Mouse (Mus musculus) mouse embryonic stem cell (cell line): ENCODE measurements around the gene Mpz.
"Not testable (repeated sequence)": the region's sequence is repeated elsewhere in the genome, so short reads cannot be mapped to it uniquely, and the experiment has no call there.

ENCODE experiments used
- in situ Hi-C, 2 experiments: fragments of 300-500 bp; cut with MboI; formaldehyde crosslinking; loops; 1 replicate in 1 of 2; 3 replicates in 1 of 2; pipeline ENCODE4 v1.14.3; 2019 to 2020; ENCODE audit warnings: low sequenced_read_pairs in 2 of 2, low pct_unique_long_range_greater_than_20kb in 1 of 2, mixed read lengths in 1 of 2; ENCODE audit not compliant: unreplicated experiment in 1 of 2

Mpz gene

DNA sequence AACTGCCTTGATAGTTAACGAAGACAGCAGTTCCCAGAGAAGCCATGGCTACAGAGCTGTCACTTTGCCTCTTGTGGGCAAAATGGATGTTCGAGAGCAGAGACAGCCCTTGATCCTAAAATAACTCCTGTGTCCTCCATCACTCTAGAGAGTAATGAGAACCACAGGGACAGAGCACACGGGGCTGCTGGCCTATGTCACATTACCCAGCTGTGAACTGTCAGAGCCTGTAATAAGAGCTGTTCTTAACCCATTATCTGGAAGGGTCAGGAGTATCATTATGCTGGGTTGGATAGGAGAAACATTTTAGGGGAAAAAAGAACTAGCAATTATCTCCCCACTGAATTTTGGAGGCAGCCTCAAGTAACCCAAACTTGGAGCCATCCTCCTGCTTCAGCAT lies 29.6 kb upstream of the Mpz start:
- in situ Hi-C loops = loop anchor here in 1 of 2 experiments (10.0 kb wide), 1 partner anchor 94 kb away; the partner anchor contains the start of gene Nr1i3

DNA sequence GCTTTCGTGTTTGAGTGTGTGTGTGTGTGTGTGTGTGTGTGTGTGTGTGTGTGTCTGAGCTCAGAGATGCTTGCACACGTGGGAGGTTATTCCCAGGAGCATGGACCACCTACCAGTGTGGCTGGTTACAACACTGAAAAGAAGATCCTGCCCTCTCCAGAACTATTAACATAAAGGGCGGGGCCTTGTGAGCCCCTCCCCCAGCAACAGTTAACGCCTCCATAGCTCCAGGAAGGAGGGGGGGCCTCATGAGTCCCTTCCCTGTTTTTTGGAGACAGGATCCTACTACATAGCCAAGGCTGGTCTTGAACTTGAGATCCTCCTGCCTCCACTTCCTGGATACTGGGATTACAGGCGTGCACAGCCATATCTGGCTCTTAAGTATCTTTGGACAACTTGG lies 28.7 kb upstream of the Mpz start:
- in situ Hi-C loops = loop anchor here in 1 of 2 experiments (10.0 kb wide), 1 partner anchor 93 kb away; the partner anchor contains the start of gene Nr1i3

DNA sequence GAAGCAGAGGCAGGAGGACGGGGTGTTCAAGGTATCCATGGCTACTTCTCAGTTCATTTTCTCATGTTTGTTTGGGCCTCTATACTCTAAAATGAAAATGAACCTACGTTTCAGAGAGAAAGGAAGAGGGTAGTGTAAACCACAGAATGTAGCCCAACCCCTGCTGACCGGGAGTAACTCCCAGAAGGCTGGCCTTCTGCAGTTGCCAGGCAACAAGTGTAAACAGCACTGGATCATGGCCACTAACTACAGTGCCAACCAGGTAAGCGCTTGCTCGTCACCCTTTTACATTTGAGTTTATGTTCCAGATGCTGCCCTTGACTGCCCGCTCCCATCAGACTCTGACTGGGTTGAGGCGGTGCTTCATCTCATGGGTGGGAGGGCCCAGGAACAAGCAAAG lies 27.6 kb upstream of the Mpz start:
- in situ Hi-C loops = loop anchor here in 1 of 2 experiments (10.0 kb wide), 1 partner anchor 92 kb away; the partner anchor contains the start of gene Nr1i3

DNA sequence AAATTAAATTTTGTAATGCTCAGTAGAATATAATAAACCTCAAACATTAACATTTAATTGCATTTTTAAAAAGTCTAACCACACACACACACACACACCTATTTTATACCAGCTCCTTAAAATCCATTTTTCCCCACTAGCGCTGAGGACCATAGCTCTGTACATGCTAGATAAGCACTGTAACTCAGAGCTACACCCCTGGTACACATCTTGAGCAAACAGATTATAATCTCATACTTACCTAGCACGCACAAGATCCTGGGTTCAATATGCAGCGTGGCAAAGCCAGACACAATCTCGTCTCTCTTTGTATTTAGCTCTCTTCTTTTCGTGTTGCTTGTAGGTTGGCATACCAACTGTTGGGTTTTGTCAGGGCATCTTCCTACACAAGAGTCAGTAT lies 26.1 kb upstream of the Mpz start:
- in situ Hi-C loops = loop anchor here in 1 of 2 experiments (10.0 kb wide), 1 partner anchor 90 kb away; the partner anchor contains the start of gene Nr1i3

DNA sequence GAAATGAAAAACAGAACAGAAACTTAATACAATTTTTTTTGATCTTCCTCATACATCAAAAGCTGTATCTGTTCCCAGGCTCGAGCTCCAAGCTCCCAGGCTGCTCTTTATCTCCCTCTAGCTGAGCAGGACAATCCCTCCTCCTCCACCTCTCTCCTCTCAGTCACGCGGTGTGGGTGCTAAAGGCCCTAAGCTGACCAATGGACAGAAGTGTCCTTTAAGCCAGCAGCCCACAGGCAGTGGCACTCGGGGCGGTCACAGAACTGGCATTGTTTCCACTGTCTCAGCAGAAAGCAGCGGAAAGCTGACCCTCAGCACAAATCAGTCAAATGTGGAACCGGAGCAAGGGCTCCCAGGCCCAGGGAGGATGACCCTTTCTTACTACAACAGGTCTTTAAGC lies 21.3 kb upstream of the Mpz start:
- in situ Hi-C loops = loop anchor here in 1 of 2 experiments (10.0 kb wide), 1 partner anchor 86 kb away; the partner anchor contains the start of gene Nr1i3

DNA sequence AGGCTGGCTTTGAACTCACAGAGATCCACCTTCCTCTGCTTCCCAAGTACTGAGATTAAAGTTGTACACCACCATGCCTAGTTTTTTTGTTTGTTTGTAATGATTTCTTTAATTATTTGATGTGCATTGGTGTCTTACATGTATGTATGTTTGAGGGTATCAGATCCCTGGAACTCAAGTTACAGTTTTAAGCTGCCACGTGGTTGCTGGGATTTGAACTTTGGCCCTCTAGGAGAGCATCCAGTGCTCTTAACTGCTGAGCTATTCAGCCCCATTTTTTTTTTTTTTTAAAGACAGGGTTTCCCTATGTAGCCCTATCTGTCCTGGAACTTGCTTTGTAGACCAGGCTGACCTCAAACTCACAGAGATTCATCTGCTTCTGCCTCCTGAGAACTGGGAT lies 19.5 kb upstream of the Mpz start:
- in situ Hi-C loops = no loop called here

DNA sequence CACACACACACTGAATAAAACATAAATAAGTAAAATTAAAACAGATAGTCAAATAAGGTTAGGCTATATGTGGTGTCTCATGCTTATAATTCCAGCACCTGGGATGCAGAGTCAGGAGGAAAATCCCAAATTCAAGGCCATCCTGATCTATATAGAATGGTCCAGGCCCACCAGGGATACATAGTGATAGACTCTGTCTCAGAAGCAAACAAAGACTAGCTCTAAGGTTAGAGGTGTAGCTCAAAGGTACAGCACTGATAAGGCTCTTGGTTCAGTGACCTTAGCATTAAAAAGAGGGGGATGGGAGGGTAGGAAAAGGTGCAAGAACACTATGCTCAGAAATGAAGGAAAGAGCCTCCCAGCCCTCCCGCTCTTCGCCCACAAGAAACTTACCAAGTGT lies 14.9 kb upstream of the Mpz start:
- in situ Hi-C loops = no loop called here

DNA sequence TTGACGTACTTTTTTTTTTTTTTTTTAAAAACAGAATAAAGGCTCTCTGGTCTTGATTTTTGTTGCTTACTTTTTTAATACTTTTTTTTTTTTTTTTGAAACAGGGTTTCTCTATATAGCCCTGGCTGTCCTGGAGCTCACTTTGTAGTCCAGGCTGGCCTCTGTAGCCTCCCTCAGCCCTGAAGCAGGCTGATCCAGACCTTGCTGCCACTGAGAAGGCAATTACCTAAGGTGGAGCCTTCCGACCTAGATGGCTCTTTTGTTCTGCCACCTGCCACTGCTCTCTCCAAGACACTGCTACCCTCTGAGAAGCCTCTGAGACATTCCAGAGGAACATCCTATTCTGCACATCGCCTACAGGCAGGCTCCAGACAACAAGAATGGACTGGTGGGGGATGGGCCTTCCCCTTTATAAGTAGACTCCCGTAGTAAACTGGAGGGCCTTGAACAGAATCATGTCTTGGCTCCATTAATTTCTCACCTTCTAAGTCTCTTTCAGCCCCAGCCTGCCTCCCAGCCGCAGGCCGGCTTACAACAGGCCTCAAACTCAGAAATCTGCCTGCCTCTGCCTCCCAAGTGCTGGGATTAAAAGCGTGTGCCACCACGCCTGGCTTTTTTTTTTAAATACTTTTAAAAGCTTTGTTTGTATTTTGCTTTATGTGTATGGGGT lies 12.9 kb upstream of the Mpz start:
- in situ Hi-C loops = not testable (repeated sequence)

DNA sequence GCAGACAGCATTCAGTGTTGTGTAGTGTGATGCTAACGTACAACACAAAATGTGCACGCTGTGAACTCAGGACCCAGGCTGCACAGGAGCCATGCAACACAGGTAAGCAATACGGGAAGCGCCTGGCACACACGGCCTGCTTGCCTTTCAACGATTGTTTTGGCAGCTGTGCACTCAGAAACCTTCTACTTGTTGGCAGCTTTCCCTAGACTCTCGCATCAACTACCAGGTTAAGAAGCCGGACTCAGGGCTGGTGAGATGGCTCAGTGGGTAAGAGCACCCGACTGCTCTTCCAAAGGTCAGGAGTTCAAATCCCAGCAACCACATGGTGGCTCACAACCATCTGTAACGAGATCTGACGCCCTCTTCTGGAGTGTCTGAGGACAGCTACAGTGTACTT lies 7.5 kb upstream of the Mpz start:
- in situ Hi-C loops = loop anchor here in 1 of 2 experiments (5.0 kb wide), 1 partner anchor 279 kb away; no protein-coding TSS in a partner anchor

DNA sequence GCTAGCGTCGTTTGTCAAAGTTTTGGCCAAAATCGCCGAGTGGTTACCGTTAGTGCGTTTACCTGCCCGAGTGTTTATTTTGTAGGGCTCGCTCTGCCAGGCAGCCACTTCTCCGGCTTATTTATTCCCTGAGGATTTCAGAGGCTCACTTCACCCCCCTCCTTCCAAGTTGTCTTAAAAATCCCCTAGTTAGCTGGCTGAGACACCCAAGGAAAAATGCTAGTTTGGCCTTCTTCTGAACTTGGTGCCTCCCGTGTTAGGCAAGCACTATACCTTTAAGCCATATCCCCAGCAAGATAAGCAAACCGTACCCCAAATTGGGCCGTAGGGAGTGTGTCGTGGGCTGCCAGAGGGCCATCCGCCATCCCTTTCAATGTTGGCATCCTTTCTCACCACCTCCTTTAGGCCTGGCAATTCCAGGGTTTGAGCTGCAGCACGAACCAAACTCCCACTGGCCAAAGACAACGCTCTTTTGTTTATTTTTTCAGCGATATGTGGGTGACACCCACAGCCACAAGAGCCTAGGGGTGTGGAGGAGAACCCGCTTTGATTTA lies 404 bp downstream of the Mpz start:
- in situ Hi-C loops = no loop called here

DNA sequence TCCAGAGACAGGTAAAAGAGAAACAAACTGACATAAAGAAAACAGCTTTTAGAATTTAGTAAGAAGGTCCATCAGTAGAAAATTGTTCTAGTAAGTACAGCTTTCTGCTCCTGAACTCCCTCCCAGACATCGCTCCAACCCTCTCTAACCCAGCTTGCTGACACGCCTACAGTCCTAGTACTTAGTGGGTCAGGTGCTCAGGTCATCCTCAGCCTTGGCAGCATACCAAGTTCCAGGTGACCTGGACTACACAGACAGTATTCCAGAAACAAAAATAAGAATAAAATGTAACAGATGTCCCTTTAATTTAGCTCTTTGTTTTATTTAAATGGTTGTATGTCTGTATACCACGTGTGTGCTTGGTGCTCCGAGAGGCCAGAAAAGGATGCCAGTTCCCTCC lies 1.5 kb downstream of the Mpz start:
- in situ Hi-C loops = no loop called here

DNA sequence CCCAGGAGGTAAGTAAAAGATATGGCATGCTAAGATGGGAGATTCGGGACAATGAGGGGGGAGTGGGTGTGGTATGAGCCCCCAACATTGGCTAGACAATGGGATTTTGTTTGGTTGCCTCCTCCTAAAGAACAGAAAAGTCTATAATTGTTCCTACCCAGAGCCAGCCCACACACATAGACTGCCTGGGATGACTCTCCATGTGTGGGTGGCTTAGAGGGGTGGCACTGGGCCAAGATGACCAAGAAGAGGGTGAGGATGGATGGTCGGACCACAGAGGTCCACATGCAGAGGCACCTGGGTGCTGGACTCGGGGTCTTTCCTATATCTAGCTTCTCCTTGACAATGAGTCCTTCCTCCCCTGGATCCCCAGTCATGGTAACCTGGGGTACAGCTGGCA lies 6.1 kb downstream of the Mpz start:
- in situ Hi-C loops = no loop called here

DNA sequence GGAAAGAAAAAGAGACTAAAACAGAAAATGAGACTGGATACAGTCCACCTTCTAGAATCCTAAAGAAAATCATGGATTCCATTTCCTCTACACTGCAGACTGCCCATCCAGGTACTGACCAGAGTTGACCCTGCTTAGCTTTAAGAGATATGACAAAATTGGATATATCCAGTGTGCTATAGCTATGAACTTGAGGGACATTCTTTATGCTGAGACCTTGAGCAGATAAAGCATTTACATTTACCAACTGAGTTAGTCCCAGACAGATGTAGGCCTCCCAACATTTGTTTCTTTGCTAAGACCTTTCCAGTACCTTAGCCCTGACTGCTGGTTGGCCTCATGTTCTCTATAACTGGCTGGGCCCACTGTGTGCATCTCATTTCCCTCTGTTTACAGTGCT lies 7.5 kb downstream of the Mpz start:
- in situ Hi-C loops = no loop called here

DNA sequence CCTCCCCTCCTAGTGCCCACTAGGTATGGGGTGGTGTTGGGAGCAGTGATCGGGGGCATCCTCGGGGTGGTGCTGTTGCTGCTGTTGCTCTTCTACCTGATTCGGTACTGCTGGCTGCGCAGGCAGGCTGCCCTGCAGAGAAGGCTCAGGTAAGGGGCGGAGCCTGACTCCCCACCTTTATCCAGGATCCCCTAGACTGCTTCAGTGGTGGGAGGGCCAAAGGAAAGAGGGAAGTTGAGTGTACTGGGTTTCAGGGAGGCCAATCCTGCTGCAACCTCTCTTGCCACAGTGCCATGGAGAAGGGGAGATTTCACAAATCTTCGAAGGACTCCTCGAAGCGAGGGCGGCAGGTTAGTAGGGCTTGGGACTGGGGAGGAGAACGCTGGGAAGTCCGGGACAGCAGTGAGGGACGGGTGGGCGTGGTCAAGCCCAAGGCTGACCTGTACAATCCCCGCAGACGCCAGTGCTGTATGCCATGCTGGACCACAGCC lies 9.0 kb downstream of the Mpz start:
- in situ Hi-C loops = no loop called here

DNA sequence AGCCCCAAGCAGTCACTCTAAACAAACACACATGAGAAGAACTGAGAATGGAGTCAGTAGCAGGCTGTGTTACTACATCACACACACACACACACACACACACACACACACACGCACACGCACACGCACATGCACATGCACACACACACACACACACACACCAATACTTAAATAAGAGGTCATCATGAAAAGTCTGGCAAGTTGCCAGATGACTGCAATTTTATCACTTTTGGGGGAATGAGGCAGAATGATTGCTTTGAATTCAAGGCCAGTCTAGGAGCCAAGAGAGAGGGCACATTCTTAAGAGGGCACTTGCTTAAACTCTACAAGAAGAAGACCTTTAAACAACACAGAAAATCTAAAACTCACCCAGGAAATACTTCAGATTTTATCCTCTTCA lies 12.0 kb downstream of the Mpz start:
- in situ Hi-C loops = no loop called here

DNA sequence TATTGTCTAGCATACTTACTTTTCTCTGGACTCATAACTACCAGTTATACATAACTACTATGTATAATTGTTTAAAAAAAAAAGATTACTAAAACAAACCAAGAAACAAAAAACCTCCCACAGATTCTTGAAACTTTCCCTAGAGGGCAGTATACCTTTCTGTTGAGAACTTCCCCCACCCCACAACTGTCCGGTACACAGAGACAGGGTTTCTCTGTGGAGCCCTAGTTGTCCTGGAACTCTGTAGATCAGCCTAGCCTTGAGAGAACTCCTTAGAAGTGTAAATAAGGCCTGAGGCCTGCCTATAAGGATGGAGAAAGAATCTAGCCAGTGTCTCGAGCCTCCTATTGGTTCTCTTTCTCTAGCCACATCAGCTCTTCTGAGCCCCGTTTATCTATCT lies 13.7 kb downstream of the Mpz start:
- in situ Hi-C loops = no loop called here

DNA sequence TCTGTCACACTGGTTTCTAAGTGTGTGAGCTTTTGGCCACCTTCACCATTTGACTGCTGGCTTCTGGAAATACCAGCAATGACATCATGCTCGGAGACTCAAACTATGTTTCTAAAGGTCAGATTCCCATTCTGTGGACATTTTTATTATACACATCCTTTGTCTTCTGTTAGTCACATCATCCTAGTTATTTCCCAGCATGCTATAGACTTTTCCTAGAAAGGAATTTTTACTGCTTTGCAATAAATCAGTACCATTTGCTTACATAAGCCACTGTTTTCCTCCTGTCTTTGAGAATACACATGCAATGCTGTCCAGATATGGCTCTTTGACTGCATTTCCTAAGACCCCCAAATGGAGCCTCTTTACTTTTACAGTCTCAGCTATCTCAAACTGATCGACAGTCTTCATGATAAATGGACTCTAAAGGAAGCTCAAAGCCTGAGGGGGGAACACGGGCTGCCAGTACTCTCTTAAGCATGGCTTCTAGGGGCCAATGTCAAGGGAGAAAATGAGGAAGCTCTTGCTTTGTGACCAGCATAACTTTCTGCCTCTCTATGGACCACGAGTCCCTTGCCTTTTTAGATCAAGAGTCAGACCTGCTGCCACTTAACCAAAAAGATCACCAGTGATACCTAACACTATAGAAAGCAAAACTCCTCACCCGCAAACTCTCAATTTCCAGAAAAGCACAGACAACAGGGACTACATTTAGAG lies 15.3 kb downstream of the Mpz start:
- in situ Hi-C loops = no loop called here

DNA sequence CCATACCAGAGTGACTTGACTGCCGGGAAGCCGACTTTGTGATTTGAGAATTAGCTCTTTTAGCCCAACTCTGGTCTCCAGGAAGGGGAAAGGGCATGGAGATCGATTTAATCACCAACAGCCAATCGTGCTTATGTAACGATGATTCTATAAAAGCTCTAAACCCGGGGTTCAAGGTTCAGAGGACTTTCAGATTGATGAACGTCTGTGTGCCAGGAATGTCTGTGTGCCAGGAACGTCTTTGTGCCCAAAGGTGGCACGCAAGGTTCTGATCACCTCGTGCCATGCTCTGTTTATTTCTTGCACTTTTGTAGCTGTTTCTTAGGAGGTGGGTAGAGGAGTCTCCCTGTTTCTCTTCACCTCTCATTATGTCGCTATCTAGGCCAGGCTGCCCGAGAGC lies 18.4 kb downstream of the Mpz start:
- in situ Hi-C loops = no loop called here

DNA sequence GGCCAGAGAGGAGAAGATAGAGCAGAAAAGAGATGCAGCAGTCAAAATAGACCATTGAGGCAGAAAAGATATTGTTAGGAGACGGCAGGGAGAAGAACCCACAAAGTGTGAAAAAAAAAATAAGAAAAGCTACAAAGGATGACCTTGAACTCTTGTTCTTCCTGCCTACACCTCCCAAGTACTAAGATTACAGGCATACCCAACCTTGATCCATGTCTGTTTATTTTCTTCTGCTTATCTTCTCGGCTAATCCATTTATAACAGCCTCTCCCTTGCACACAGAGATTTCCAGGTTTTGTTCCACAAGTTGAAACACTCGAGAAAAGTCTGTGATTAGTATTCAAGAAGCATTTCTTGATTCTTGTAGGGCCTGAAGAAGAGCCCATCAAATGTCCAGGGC lies 19.4 kb downstream of the Mpz start:
- in situ Hi-C loops = no loop called here
